Mouse (Mus musculus): ENCODE data around the gene Cactin. TPM values are rescaled to one million over a fixed set of nuclear protein-coding genes. Genes with fewer than 3 reads are reported as not detected.

Gene Cactin
- total and polyA plus RNA-seq, 2 experiments from 2014 or later, result 13.7 to 14.3 TPM

DNA sequence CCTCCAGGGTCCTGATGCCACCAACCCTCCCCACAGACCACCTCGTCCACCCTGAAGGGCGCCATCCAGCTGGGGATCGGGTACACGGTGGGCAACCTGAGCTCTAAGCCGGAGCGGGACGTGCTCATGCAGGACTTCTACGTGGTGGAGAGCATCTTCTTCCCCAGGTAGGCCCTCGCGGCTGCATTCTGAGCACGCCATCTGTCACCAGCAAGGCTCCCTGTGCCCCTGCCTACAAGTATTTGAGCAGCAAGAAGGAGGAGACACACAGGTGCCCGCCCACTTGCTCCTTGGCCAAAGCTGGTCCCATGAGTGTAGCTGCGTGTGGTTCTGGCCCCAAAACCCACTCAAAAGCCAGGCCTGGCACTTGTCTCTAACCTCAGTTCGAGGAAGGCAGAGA, 15.2 kb upstream of the Cactin start:
- WGBS, result 92% methylated on average over 14 of the region's 14 CpGs
- no peak overlapping the region for H3K9ac ChIP-seq (replicated peaks; ENCODE audit: low read depth, low read length)
- no peak overlapping the region for H3K4me3 ChIP-seq (ENCODE audit: low read depth, low read length)
- no peak for TF ChIP-seq EP300 (IDR thresholded peaks at IDR 0.05; ENCODE audit: low read depth)
- no peak for TF ChIP-seq CTCF (IDR thresholded peaks at IDR 0.05; ENCODE audit: low read depth)
- H3K4me2 ChIP-seq (ENCODE audit: low read depth, low read length), result no peak overlapping the region
- H3K27me3 ChIP-seq (ENCODE audit: control insufficient read depth, insufficient read depth, low read length), result no peaks in the 10 kb centered on the region
- no peak overlapping the region for H3K27ac ChIP-seq (ENCODE audit: low read depth)
- DNase-seq (ENCODE audit: low spot score), result no peak
- no peaks in the 10 kb centered on the region for H3K9me3 ChIP-seq (replicated peaks; ENCODE audit: control insufficient read depth, low read length)
- ATAC-seq (ENCODE audit: insufficient read depth, low read depth), result no peak
- H3K4me1 ChIP-seq (ENCODE audit: control insufficient read depth, insufficient read depth), result peaks cover 27% of the 10 kb centered on the region
- H3K36me3 ChIP-seq (replicated peaks; ENCODE audit: control insufficient read depth, insufficient read depth, low read length), result peaks cover 48% of the 10 kb centered on the region

DNA sequence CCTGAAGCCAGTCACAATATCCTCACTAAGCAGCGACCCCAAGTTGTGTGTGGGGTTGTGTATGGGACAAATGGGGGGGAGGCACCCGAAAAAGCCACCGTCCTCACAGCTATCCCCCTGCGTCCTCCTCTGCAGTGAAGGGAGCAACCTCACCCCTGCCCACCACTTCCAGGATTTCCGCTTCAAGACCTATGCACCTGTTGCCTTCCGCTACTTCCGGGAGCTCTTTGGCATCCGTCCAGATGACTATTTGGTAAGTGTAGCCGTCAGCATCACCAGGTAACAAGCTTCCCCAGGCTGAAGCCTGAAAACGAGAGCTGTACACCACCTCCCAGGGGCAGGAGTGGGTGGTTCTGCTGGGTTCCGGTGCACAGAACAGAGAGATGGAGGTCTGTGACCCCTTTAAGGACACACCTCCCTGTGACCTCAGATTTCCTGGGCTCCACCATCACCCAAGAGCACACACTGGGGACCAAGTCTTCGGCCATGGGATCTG, 14.7 kb upstream of the Cactin start:
- Histone ChIP-seq H3K4me1 (ENCODE audit: control insufficient read depth, insufficient read depth) (peaks cover 21% of the 10 kb centered on the region), H3K4me2 (ENCODE audit: low read depth, low read length) (no peak overlapping the region), H3K4me3 (ENCODE audit: low read depth, low read length) (no peak overlapping the region), H3K27me3 (ENCODE audit: control insufficient read depth, insufficient read depth, low read length) (no peaks in the 10 kb centered on the region), H3K27ac (ENCODE audit: low read depth) (no peak overlapping the region), H3K36me3 (replicated peaks; ENCODE audit: control insufficient read depth, insufficient read depth, low read length) (peaks cover 54% of the 10 kb centered on the region), H3K9me3 (replicated peaks; ENCODE audit: control insufficient read depth, low read length) (no peaks in the 10 kb centered on the region), H3K9ac (replicated peaks; ENCODE audit: low read depth, low read length) (no peak overlapping the region)
- TF ChIP-seq CTCF (IDR thresholded peaks at IDR 0.05; ENCODE audit: low read depth), result no peak
- no peak for TF ChIP-seq EP300 (IDR thresholded peaks at IDR 0.05; ENCODE audit: low read depth)
- DNase-seq (ENCODE audit: low spot score) (no peak), ATAC-seq (ENCODE audit: insufficient read depth, low read depth) (no peak)
- WGBS, result 86% methylated on average over 12 of the region's 12 CpGs

DNA sequence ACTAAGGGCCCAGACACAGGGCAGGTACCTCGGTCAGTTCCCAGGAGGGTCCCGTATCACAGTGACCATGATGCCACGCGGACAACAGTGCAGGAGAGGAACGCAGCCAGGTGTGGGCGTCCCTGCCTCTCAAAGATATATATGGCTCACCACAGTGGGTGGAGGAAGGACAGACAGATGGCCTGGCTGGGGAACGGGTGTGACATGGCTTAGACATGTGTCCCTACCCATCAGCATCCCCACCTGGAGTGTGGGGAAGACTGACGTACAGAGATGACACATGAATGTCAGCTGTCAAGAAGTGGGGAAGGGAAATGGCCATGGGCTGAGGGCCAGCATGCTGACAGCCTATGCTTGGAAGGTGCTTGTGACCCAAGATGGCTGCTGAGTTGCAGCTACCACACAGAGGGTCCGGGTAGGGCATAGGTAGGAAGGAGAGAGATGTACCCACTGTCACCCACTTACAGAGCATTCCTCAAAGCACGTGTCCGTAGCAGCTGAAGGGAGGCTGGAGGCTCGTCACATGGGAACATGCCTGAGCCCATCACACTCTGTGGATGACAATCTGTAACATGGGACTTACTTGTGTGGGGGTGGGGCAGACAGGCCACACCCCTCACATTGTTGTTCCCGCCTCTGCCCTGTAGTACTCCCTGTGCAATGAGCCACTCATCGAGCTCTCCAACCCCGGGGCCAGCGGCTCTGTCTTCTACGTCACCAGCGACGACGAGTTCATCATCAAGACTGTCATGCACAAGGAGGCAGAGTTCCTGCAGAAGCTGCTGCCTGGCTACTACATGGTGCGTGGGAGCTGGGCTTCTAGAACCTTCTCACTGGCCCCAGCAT, 13.8 kb upstream of the Cactin start:
- TF ChIP-seq CTCF (IDR thresholded peaks at IDR 0.05; ENCODE audit: low read depth) (no peak), EP300 (IDR thresholded peaks at IDR 0.05; ENCODE audit: low read depth) (no peak)
- H3K27ac ChIP-seq (ENCODE audit: low read depth), result no peak overlapping the region
- 90% methylated on average over 21 of the region's 21 CpGs for WGBS
- ATAC-seq (ENCODE audit: insufficient read depth, low read depth), result no peak
- H3K4me2 ChIP-seq (ENCODE audit: low read depth, low read length), result no peak overlapping the region
- H3K9ac ChIP-seq (replicated peaks; ENCODE audit: low read depth, low read length), result no peak overlapping the region
- no peak for DNase-seq (ENCODE audit: low spot score)
- H3K4me1 ChIP-seq (ENCODE audit: control insufficient read depth, insufficient read depth), result peaks cover 15% of the 10 kb centered on the region
- no peaks in the 10 kb centered on the region for H3K9me3 ChIP-seq (replicated peaks; ENCODE audit: control insufficient read depth, low read length)
- peaks cover 62% of the 10 kb centered on the region for H3K36me3 ChIP-seq (replicated peaks; ENCODE audit: control insufficient read depth, insufficient read depth, low read length)
- no peaks in the 10 kb centered on the region for H3K27me3 ChIP-seq (ENCODE audit: control insufficient read depth, insufficient read depth, low read length)
- H3K4me3 ChIP-seq (ENCODE audit: low read depth, low read length), result no peak overlapping the region

- no peaks in the 10 kb centered on the region for H3K4me1 ChIP-seq (ENCODE audit: control insufficient read depth, insufficient read depth)
- H3K36me3 ChIP-seq (replicated peaks; ENCODE audit: control insufficient read depth, insufficient read depth, low read length), result peaks cover 87% of the 10 kb centered on the region
- no peaks in the 10 kb centered on the region for H3K9me3 ChIP-seq (replicated peaks; ENCODE audit: control insufficient read depth, low read length)
- no peak overlapping the region for H3K4me3 ChIP-seq (ENCODE audit: low read depth, low read length)
- no peak for ATAC-seq (ENCODE audit: insufficient read depth, low read depth)
- H3K9ac ChIP-seq (replicated peaks; ENCODE audit: low read depth, low read length), result no peak overlapping the region
- no peaks in the 10 kb centered on the region for H3K27me3 ChIP-seq (ENCODE audit: control insufficient read depth, insufficient read depth, low read length)
- no peak for DNase-seq (ENCODE audit: low spot score)
- no peak overlapping the region for H3K27ac ChIP-seq (ENCODE audit: low read depth)
- no peak for TF ChIP-seq EP300 (IDR thresholded peaks at IDR 0.05; ENCODE audit: low read depth)
- TF ChIP-seq CTCF (IDR thresholded peaks at IDR 0.05; ENCODE audit: low read depth), result no peak
- WGBS, result 89% methylated on average over 5 of the region's 5 CpGs
- no peak overlapping the region for H3K4me2 ChIP-seq (ENCODE audit: low read depth, low read length)
Observed at GRCm38 (mm10) chr10:81309571-81309970, 11.3 kb upstream of the Cactin start.

- no peaks in the 10 kb centered on the region for H3K27me3 ChIP-seq (ENCODE audit: control insufficient read depth, insufficient read depth, low read length)
- peaks cover 86% of the 10 kb centered on the region for H3K36me3 ChIP-seq (replicated peaks; ENCODE audit: control insufficient read depth, insufficient read depth, low read length)
- WGBS, result 89% methylated on average over 13 of the region's 13 CpGs
- DNase-seq (ENCODE audit: low spot score), result no peak
- no peak for ATAC-seq (ENCODE audit: insufficient read depth, low read depth)
- no peak overlapping the region for H3K27ac ChIP-seq (ENCODE audit: low read depth)
- no peak overlapping the region for H3K4me2 ChIP-seq (ENCODE audit: low read depth, low read length)
- H3K9ac ChIP-seq (replicated peaks; ENCODE audit: low read depth, low read length), result no peak overlapping the region
- H3K4me1 ChIP-seq (ENCODE audit: control insufficient read depth, insufficient read depth), result no peaks in the 10 kb centered on the region; the same call in 1 of the 2 replicates
- no peak overlapping the region for H3K4me3 ChIP-seq (ENCODE audit: low read depth, low read length)
- TF ChIP-seq EP300 (IDR thresholded peaks at IDR 0.05; ENCODE audit: low read depth) (no peak), CTCF (IDR thresholded peaks at IDR 0.05; ENCODE audit: low read depth) (no peak)
- H3K9me3 ChIP-seq (replicated peaks; ENCODE audit: control insufficient read depth, low read length), result no peaks in the 10 kb centered on the region
Observed at GRCm38 (mm10) chr10:81313581-81313980, 7.3 kb upstream of the Cactin start.

Data from heart, postnatal 0 days (tissue).